Mouse (Mus musculus) right cerebral cortex, postnatal 10 days (tissue): ENCODE results near the gene Smbd1.

ENCODE experiments used
- DNase-seq, 2 experiments: peaks; one replicate each; pipeline ENCODE4 v3.0.0; 2021; ENCODE audit warnings: low spot score in 2 of 2

Gene Smbd1

GRCm38 (mm10) chr16:32813771-32814170 lies 3.5 kb upstream of the Smbd1 start:
- DNase-seq: no peak

GRCm38 (mm10) chr16:32813362-32813761 lies 3.1 kb upstream of the Smbd1 start:
- DNase-seq: no peak

GRCm38 (mm10) chr16:32812888-32813361 lies 2.6 kb upstream of the Smbd1 start:
- DNase-seq: peak; percentile 84 to 92

- no peak for DNase-seq
These were observed 2.7 kb downstream of the Smbd1 start for GRCm38 (mm10) chr16:32807408-32808185.

GRCm38 (mm10) chr16:32805151-32805550 lies 5.1 kb downstream of the Smbd1 start:
- peak in 1 of 2 experiments; percentile 34 for DNase-seq

GRCm38 (mm10) chr16:32803901-32804300 lies 6.4 kb downstream of the Smbd1 start:
- DNase-seq: no peak

- peak; percentile 79 to 83 for DNase-seq
These were observed 6.9 kb downstream of the Smbd1 start for GRCm38 (mm10) chr16:32803252-32803853.

GRCm38 (mm10) chr16:32797426-32797689 lies 12.9 kb downstream of the Smbd1 start, which contains the start of gene Muc20:
Muc20 (minus strand) TSS chr16:32797435.
- no peak for DNase-seq

GRCm38 (mm10) chr16:32796676-32797425 lies 13.4 kb downstream of the Smbd1 start:
- DNase-seq: peak in 1 of 2 experiments; percentile 33

- DNase-seq: no peak
These were observed 15.1 kb downstream of the Smbd1 start for GRCm38 (mm10) chr16:32795177-32795576.

GRCm38 (mm10) chr16:32790056-32790455 lies 20.2 kb downstream of the Smbd1 start:
- no peak for DNase-seq

- DNase-seq: peak; percentile 74 to 79
These were observed 25.4 kb downstream of the Smbd1 start for GRCm38 (mm10) chr16:32784840-32785239.

GRCm38 (mm10) chr16:32783324-32784062 lies 26.8 kb downstream of the Smbd1 start:
- DNase-seq: no peak

- DNase-seq: no peak
These were observed 31.3 kb downstream of the Smbd1 start for GRCm38 (mm10) chr16:32778956-32779355.

- DNase-seq: no peak
These were observed 33.6 kb downstream of the Smbd1 start for GRCm38 (mm10) chr16:32776676-32777075.

- DNase-seq: no peak
These were observed 43.4 kb downstream of the Smbd1 start for GRCm38 (mm10) chr16:32766904-32767303.

- no peak for DNase-seq
These were observed 45.3 kb downstream of the Smbd1 start for GRCm38 (mm10) chr16:32764961-32765360.

- no peak for DNase-seq
These were observed 45.7 kb downstream of the Smbd1 start for GRCm38 (mm10) chr16:32764550-32764949.
